Mouse (Mus musculus): ENCODE measurements around the gene Zfp212.

Zfp212 gene

GRCm38 (mm10) chr6:47920447-47921340 lies at the start of gene Zfp212:
Gene Zfp212 (plus strand): TSS chr6:47920476.
- peak; percentile 88 for DNase-seq (ENCODE audit: low spot score)

GRCm38 (mm10) chr6:47872266-47872665 lies 48.0 kb upstream of the Zfp212 start:
- DNase-seq (ENCODE audit: low spot score), result no peak

- no peak for DNase-seq (ENCODE audit: low spot score)
Measured at GRCm38 (mm10) chr6:47877058-47877457, 43.2 kb upstream of the Zfp212 start, which contains the start of gene Zfp282. Gene Zfp282 (plus strand): TSS chr6:47877204.

GRCm38 (mm10) chr6:47877461-47878132 lies 42.7 kb upstream of the Zfp212 start:
- peak; percentile 88 for DNase-seq (ENCODE audit: low spot score)

- DNase-seq (ENCODE audit: low spot score), result no peak
Measured at GRCm38 (mm10) chr6:47878133-47878514, 42.2 kb upstream of the Zfp212 start.

- DNase-seq (ENCODE audit: low spot score), result no peak
Measured at GRCm38 (mm10) chr6:47878593-47878992, 41.7 kb upstream of the Zfp212 start.

- no peak for DNase-seq (ENCODE audit: low spot score)
Measured at GRCm38 (mm10) chr6:47879049-47879716, 41.1 kb upstream of the Zfp212 start.

- DNase-seq (ENCODE audit: low spot score), result no peak
Measured at GRCm38 (mm10) chr6:47880166-47880565, 40.1 kb upstream of the Zfp212 start.

- no peak for DNase-seq (ENCODE audit: low spot score)
Measured at GRCm38 (mm10) chr6:47888812-47889383, 31.4 kb upstream of the Zfp212 start.

GRCm38 (mm10) chr6:47899416-47899815 lies 20.9 kb upstream of the Zfp212 start:
- no peak for DNase-seq (ENCODE audit: low spot score)

GRCm38 (mm10) chr6:47903587-47903986 lies 16.7 kb upstream of the Zfp212 start:
- DNase-seq (ENCODE audit: low spot score), result no peak

GRCm38 (mm10) chr6:47904361-47904760 lies 15.9 kb upstream of the Zfp212 start:
- DNase-seq (ENCODE audit: low spot score), result no peak

GRCm38 (mm10) chr6:47904917-47905695 lies 15.2 kb upstream of the Zfp212 start:
- DNase-seq (ENCODE audit: low spot score), result no peak

- no peak for DNase-seq (ENCODE audit: low spot score)
Measured at GRCm38 (mm10) chr6:47906326-47906725, 13.9 kb upstream of the Zfp212 start.

GRCm38 (mm10) chr6:47909007-47909406 lies 11.3 kb upstream of the Zfp212 start:
- DNase-seq (ENCODE audit: low spot score), result no peak

GRCm38 (mm10) chr6:47911650-47912049 lies 8.6 kb upstream of the Zfp212 start:
- no peak for DNase-seq (ENCODE audit: low spot score)

- DNase-seq (ENCODE audit: low spot score), result no peak
Measured at GRCm38 (mm10) chr6:47912991-47913390, 7.3 kb upstream of the Zfp212 start.

- no peak for DNase-seq (ENCODE audit: low spot score)
Measured at GRCm38 (mm10) chr6:47917051-47917450, 3.2 kb upstream of the Zfp212 start.

- DNase-seq (ENCODE audit: low spot score), result no peak
Measured at GRCm38 (mm10) chr6:47918768-47919274, 1.5 kb upstream of the Zfp212 start.

GRCm38 (mm10) chr6:47919646-47920446 lies 430 bp upstream of the Zfp212 start:
- no peak for DNase-seq (ENCODE audit: low spot score)
